1 mouse cellular context compared by ENCODE assay signal in the genomic region with DNA sequence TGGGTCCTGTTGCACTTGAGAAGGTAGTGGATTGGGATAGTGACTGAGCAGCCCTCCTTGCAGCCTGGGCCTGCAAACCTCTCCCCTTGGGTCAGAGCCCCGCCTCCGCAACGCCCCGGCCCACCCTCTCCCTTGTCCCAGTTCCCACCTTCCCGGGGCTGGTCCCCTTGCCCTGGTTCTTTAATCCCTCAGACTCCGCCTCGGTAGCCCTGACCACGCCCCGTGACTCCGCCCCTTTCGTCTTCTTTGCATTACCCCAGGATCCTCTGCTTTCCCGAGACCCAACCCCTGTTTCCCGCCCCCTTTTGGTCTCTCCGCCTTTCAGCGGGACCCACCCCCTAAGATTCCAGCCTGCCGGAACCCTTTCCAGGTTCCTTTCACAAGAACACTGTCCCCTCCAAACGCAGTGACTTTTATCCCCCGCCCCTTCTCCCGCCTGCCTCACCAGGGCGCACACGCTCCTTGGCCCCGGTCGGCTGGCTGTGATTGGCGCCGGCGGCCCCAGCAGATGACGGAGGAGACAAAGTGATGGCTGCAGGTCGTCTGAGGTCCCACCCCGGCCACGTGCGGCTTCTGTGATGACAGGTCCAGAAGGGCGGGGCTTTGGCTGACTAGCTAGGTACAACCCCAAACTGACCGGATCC.
TF ChIP-seq lines count a peak whose summit lies in the region.

A gene (minus strand): TSS at position 562 of the 644 bp plus-strand sequence.

TF ChIP-seq in MEL, 35 proteins besides CTCF, POLR2A, EP300 and RAD21 (continued from another document):
- no peak for TF ChIP-seq RCOR1 (IDR thresholded peaks at IDR 0.05; ENCODE audit: low read depth, low read length)
- TF ChIP-seq E2F4 (IDR thresholded peaks at IDR 0.05; ENCODE audit: borderline replicate concordance, low read depth, low read length): no peak; the same call in 1 of the 2 replicates
- TF ChIP-seq NELFE (IDR thresholded peaks at IDR 0.05; ENCODE audit: low read depth, low read length): 0 out of 2 replicates have a peak, but pooled peaks have one; percentile 15
- TF ChIP-seq GATA1 (IDR thresholded peaks at IDR 0.05; ENCODE audit: low read depth, low read length): no peak
- peak; percentile 94 for TF ChIP-seq SIN3A (IDR thresholded peaks at IDR 0.05; ENCODE audit: low read length)
- TF ChIP-seq GABPA (IDR thresholded peaks at IDR 0.05; ENCODE audit: low read depth, low read length): no peak
- peak; percentile 14; the same call in 1 of the 2 replicates for TF ChIP-seq MAZ (IDR thresholded peaks at IDR 0.05; ENCODE audit: low read depth, low read length)
- peak; percentile 93 for TF ChIP-seq MAX (IDR thresholded peaks at IDR 0.05; ENCODE audit: low read length)
- peak; percentile 20; the same call in 1 of the 2 replicates for TF ChIP-seq ETS1 (IDR thresholded peaks at IDR 0.05; ENCODE audit: low read depth, low read length)
- no peak for TF ChIP-seq CHD1 (IDR thresholded peaks at IDR 0.05; ENCODE audit: low read depth, low read length)
- TF ChIP-seq UBTF (IDR thresholded peaks at IDR 0.05; ENCODE audit: borderline replicate concordance, insufficient read depth, low read depth, low read length): no peak
